Mouse (Mus musculus) granulocyte monocyte progenitor cell, adult 5-6 weeks (primary cell): Measurements from ENCODE around the gene C1qa. TPM values are rescaled to one million over a fixed set of nuclear protein-coding genes. Genes with fewer than 3 reads are reported as not detected.

Experiments
- ATAC-seq: replicated peaks from 2 replicates; pipeline ENCODE4 v1.8.0; 2016; ENCODE audit warnings: mild to moderate bottlenecking, moderate TSS enrichment, inconsistent platforms; ENCODE audit not compliant: poor library complexity, severe bottlenecking
- total RNA-seq, 2 experiments: library from RNA; stranded (forward) in 1 of 2; stranded (reverse) in 1 of 2; fragments of 200-712, 200-1000 nt in 1 of 2; fragments of >200 nt in 1 of 2; fragmentation: Nextera tagmentation in 1 of 2; gene quantifications; 2 replicates each; pipeline ENCODE4 v1.2.3; 2014 to 2017

Gene C1qa
- total RNA-seq, 2 experiments from 2014 or later: 2.3 TPM; not detected in 1

DNA sequence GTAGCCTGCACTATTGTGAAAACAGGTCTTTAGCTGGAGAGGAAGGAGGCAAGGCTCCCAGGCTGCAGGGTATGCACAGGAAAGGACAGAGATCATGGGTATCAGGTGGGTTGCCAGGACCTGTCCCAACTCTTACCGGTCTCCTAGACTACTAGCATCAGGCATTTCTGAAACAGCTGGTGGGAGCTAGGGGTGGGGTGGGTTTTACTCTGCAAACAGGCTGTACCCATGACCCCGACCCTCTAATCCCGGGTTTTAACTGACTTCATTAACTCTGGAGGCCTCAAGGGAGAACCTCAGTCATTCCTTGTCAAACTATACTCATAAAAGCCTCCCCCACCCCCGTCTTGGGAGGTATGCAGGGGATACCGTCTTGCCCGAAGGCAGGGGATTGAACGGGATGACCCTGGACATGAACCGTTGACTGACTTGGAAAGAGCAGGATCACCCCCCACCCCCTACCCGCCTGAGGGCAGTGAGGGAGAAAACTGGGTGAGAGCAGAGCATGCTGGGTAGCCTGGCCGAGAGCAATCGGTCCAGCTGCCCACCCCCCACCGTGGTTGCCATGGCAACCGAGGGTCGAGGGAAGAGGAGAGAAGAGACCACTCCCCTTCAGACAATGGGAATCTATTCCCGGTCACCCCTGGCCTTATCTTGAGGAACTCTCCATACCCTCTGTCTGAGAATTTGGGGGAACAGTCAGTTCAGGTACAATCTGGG is 33.7 kb downstream of the C1qa start:
- ATAC-seq: no peak

- no peak for ATAC-seq
These were observed 35.1 kb downstream of the C1qa start for GRCm38 (mm10) chr4:136863517-136863916.

DNA sequence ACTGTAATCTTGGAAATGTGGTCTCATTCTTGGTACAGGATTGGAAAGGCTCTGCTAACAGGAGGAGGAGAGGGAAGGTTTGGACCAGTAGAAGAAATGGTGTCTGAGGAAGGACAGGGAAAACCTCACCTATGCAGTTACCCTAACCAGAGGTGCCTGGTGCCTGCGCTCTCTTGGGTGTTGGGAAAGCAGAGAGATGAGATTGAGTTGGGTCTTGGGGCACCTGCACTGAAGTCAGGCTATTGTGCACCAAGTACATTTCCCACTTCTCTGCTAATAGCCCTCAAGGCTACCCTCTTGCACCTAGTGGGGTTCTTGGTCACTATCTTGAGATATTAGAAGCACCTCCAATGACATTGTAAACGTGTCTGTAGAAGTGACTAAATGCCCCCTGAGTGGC is 36.2 kb downstream of the C1qa start:
- no peak for ATAC-seq

DNA sequence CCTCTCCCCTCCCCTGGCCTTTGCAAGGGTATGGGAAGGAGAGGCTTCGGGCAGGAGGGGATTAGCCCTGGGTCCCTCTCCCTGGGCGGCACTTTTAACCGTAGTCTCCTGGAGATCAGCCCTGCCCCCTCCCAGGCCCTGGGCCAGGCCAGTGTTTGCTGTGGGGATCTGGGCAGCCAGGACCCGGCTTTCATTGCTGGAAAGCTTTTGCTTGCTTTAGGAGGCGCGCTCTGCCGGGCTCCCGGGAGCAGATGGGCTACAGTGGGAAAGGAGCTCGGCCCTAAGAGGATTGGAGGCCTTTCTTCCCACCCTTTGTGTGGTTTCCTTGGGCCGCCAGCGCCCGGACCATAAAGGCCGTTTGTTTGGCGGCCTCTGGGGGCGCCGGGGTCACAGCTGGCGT is 36.8 kb downstream of the C1qa start:
- ATAC-seq: no peak

- ATAC-seq: no peak
These were observed 38.6 kb downstream of the C1qa start for GRCm38 (mm10) chr4:136860022-136860421.

GRCm38 (mm10) chr4:136855081-136855480 is 43.5 kb downstream of the C1qa start:
- ATAC-seq: no peak

DNA sequence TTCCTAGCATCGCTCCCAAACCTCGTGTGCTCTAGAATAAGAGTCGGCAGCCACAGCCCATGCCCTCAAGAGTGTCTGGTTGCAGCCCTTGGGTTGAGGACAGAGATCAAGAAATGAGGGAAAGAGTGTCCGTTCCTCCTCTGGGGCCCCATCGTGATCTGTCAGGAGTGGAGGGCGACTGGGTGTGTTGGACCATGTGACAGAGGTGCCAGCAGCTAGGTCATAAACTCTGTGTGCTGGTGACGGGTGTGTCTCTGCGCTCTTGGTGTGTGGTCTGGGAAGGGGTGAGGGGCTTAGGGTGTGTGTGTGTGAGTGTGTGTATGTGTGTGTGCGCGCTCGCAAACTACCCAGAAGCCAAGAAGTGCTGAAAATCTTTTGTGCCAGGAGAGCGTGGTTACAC is 45.6 kb downstream of the C1qa start:
- no peak for ATAC-seq

- ATAC-seq: no peak
These were observed 46.5 kb downstream of the C1qa start for GRCm38 (mm10) chr4:136852119-136852518.

DNA sequence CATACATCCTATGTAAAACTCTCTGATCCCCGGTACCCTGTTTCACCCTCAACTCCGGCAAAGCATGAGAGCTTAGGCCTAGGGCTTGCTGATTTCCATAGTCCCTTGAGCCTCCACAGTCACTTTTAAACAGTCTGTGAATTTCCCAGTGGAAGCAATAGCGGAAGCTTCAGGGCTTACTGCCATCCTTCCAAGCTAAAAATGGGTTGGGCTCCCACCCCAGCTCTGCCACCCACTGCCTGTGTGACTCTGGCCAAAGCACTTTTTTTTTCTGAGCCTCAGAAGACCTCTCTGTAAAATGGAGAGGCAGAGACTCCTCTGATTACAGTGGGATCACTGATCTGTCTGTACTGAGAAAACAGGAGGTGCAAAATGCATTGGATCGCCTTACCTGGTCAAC is 50.0 kb downstream of the C1qa start:
- no peak for ATAC-seq

GRCm38 (mm10) chr4:136847166-136847565 is 51.4 kb downstream of the C1qa start:
- no peak for ATAC-seq

Other genes starting within 250 kb of the C1qa start
- 0.47 and 2.6 TPM in 2 replicates for gene Ephb2, start 62.8 kb downstream of the C1qa start, total RNA-seq (2014; fragmentation: Nextera tagmentation)
- gene Ephb2, start 62.8 kb downstream of the C1qa start, total RNA-seq (2017): 0.39 and 0.57 TPM in 2 replicates
- 1.3 TPM in 1 of 2 replicates, not detected in the other for gene C1qb, start 12.6 kb downstream of the C1qa start, total RNA-seq (2014; fragmentation: Nextera tagmentation)
- 0.52 and 1.1 TPM in 2 replicates for gene C1qb, start 12.6 kb downstream of the C1qa start, total RNA-seq (2017)
- not detected in 2 replicates for gene C1qc, start 5.7 kb downstream of the C1qa start, total RNA-seq (2014; fragmentation: Nextera tagmentation)
- 0.57 TPM in 1 of 2 replicates, not detected in the other for gene C1qc, start 5.7 kb downstream of the C1qa start, total RNA-seq (2017)
- not detected in 2 replicates for gene Epha8, start 58.0 kb upstream of the C1qa start, total RNA-seq (2014; fragmentation: Nextera tagmentation)
- not detected in 2 replicates for gene Epha8, start 58.0 kb upstream of the C1qa start, total RNA-seq (2017)
- gene Zbtb40, start 150.0 kb upstream of the C1qa start, total RNA-seq (2014; fragmentation: Nextera tagmentation): 4.0 and 5.4 TPM in 2 replicates
- gene Zbtb40, start 150.0 kb upstream of the C1qa start, total RNA-seq (2017): 4.4 and 6.9 TPM in 2 replicates